Mouse (Mus musculus) forebrain, embryonic 13.5 days (tissue): ENCODE data around the gene Alg3. TPM values are rescaled to one million over a fixed set of nuclear protein-coding genes. Genes with fewer than 3 reads are reported as not detected.

Source experiments
- ATAC-seq: fragments of 200-750 bp; cut with Nextera tagmentation; 2 replicates; pipeline ENCODE4 v1.8.0; 2017
- H3K27ac ChIP-seq: fragments of 300-500 bp; sonication (generic); 2 replicates; pipeline ENCODE4 v1.5.1; 2015; ENCODE audit warnings: inconsistent platforms, mild to moderate bottlenecking, moderate library complexity
- H3K27me3 ChIP-seq: fragments of 300-500 bp; sonication (generic); 2 replicates; pipeline ENCODE4 v1.6.1; 2015; ENCODE audit warnings: mild to moderate bottlenecking, inconsistent platforms
- H3K36me3 ChIP-seq: fragments of 300-500 bp; sonication (generic); 2 replicates; pipeline ENCODE4 v1.6.1; 2015; ENCODE audit warnings: mild to moderate bottlenecking, inconsistent platforms; ENCODE audit not compliant: poor library complexity, severe bottlenecking
- H3K4me1 ChIP-seq: fragments of 300-500 bp; sonication (generic); 2 replicates; pipeline ENCODE4 v1.6.1; 2015; ENCODE audit warnings: inconsistent platforms
- H3K4me2 ChIP-seq: fragments of 300-500 bp; sonication (generic); 2 replicates; pipeline ENCODE4 v1.6.1; 2015; ENCODE audit warnings: inconsistent platforms, mild to moderate bottlenecking, moderate library complexity
- H3K4me3 ChIP-seq: fragments of 300-500 bp; sonication (generic); 2 replicates; pipeline ENCODE4 v1.5.1; 2015; ENCODE audit warnings: mild to moderate bottlenecking, inconsistent platforms
- H3K9ac ChIP-seq: fragments of 300-500 bp; sonication (generic); 2 replicates; pipeline ENCODE4 v1.6.1; 2015; ENCODE audit warnings: mild to moderate bottlenecking, inconsistent platforms
- H3K9me3 ChIP-seq: fragments of 300-500 bp; sonication (generic); replicated peaks from 2 replicates; pipeline ENCODE4 v1.6.1; 2016; ENCODE audit warnings: inconsistent platforms
- WGBS: fragments of 180-500 bp; shearing (Covaris S2); methylation state at CpG from one replicate; pipeline ENCODE4 v1.1.7; 2015; 5-methylcytosine and 5-hydroxymethylcytosine counted together
- polyA plus RNA-seq: library from polyadenylated mRNA; unstranded; fragments of >200 nt; fragmentation: Nextera tagmentation; extraction: Ambion mirVana; gene quantifications from 2 replicates; pipeline ENCODE4 v1.2.1, GENCODE M21; 2015

Gene Alg3
- polyA plus RNA-seq, 1 experiment from 2014 or later: 36.6 TPM

GRCm38 (mm10) chr16:20628871-20629391 lies 17.4 kb upstream of the Alg3 start:
- 47% methylated on average over 11 of the region's 11 CpGs for WGBS
- H3K9me3 ChIP-seq: no peaks in the 10 kb centered on the region
- peak overlapping the region; percentile 95 for H3K4me2 ChIP-seq
- H3K36me3 ChIP-seq: peaks cover 9% of the 10 kb centered on the region; the same call in 1 of the 2 replicates
- H3K27ac ChIP-seq: no peak overlapping the region; the same call in 1 of the 2 replicates
- ATAC-seq: peak; percentile 78
- H3K4me3 ChIP-seq: peak overlapping the region; percentile 64
- peaks cover 18% of the 10 kb centered on the region for H3K4me1 ChIP-seq
- H3K27me3 ChIP-seq: no peaks in the 10 kb centered on the region
- no peak overlapping the region for H3K9ac ChIP-seq

DNA sequence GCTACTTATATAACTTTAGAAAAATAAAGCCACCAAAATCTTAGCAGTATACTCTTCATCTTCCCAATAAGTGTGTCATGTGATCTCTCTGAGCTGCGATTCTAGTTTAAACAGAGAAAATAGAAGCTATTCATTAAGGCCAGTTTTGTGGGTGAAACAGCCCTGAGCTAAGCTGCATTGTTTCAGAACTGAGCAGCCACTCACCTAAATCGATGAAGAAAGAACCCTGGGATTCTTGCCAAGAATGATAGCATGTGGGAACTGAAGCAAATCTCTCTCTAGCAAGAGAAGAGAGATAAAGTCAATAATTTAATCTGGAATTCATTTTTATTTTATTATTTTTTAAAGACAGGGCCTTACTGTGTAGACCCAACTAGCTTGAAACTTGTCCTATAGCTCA lies 11.7 kb upstream of the Alg3 start:
- no peak for ATAC-seq
- Histone ChIP-seq H3K4me1 (peaks cover 37% of the 10 kb centered on the region), H3K4me2 (no peak overlapping the region), H3K27ac (no peak overlapping the region), H3K36me3 (0 out of 2 replicates have a peak, but pooled peaks cover 1% of the 10 kb centered on the region), H3K27me3 (no peaks in the 10 kb centered on the region), H3K9ac (no peak overlapping the region), H3K4me3 (no peak overlapping the region), H3K9me3 (no peaks in the 10 kb centered on the region)
- 20% methylated on average over 2 of the region's 2 CpGs for WGBS

DNA sequence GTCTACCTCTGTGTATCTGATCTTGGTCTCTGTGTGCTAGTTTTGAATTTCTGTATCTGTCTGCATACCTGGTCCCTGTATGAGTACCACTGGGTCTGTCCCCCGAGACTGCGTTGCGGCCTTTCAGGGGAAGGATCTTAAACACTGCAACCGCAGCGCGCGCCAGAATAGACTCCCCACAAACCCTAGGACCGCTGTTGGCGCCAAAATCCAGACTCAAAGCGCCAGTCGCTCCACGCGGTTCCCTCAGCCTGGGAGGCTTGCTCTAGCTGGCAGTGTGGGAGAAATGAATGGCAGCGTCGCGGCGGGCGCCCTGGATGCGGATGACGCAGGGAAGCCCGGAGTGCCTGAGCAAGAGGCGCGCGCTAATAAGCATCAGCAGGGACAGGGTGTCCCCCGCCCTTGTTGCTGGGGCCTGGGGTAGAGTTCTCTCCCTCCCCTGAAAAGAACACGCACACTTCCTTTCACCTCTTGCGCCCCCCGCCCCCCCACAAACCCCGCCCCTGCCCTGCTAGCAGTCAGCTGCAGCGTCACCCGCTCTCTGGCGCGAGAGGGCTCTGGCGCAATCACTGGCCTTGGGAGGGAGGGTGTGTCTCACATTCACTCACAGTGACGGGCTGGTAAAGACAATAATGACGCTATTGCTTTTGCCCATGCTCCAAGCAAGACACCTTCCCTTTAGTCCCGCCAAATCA lies 10.6 kb upstream of the Alg3 start:
- WGBS: under 1% methylated on average over 31 of the region's 37 CpGs

DNA sequence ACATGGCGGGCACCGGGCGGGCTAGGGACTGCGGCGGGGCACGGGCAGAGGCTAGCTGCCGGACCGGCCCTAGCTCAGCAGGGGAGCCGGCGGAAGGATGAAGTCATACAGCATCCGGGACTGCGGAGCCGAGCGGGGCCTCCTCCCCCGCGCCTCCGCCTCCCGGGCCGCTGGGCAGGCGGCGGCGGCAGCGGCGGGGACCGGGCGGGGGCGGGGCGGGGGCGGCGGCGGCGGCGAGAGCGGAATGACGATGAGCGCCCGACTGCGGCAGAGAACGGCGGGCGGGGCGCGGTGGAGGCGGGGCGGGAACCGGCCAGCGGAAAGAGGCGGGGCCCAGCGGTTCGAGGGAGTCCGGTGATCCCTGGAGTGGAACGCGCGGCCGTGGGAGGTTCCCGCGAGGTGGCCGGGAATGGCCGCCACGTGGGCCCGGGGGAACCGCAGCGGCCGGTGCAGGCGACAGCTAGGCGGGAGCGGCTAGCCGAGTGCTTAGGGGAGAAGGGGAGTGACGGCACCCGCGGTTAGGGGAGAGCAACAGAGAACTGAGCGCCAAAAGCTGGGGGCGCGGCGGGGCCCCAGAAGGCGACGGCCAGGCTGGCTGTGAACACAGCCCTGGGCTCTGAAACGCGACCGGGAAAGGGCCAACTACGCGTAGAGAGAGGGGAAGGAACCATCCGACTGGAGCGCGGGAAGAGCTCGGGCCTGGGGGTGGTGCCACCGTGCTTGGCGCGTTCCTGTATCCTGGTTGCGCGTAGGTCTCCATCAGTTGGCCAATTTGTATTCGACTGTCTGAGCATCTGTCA lies 9.9 kb upstream of the Alg3 start, which contains the start of gene Camk2n2:
Camk2n2 (minus strand) TSS at position 97 of the 800 bp plus-strand sequence.
- Histone ChIP-seq H3K4me1 (peaks cover 37% of the 10 kb centered on the region), H3K27ac (peak within 1 kb of the TSS; percentile 94), H3K4me2 (peak within 1 kb of the TSS; percentile 78), H3K9me3 (no peaks in the 10 kb centered on the region), H3K36me3 (peaks cover 11% of the 10 kb centered on the region; the same call in 1 of the 2 replicates), H3K4me3 (peak within 1 kb of the TSS; percentile 70), H3K27me3 (no peaks in the 10 kb centered on the region), H3K9ac (peak within 1 kb of the TSS; percentile 81)
- under 1% methylated on average over 76 of the region's 92 CpGs for WGBS
- ATAC-seq: peak; percentile 61

More for the DNA sequence above, 10.6 kb upstream of the Alg3 start:
- peak overlapping the region; percentile 81 for H3K9ac ChIP-seq
- H3K36me3 ChIP-seq: peaks cover 11% of the 10 kb centered on the region; the same call in 1 of the 2 replicates
- peak overlapping the region; percentile 78 for H3K4me2 ChIP-seq
- peak overlapping the region; percentile 70 for H3K4me3 ChIP-seq
- peaks cover 37% of the 10 kb centered on the region for H3K4me1 ChIP-seq
- H3K27ac ChIP-seq: peak overlapping the region; percentile 94
- H3K27me3 ChIP-seq: no peaks in the 10 kb centered on the region
- peak; percentile 71 for ATAC-seq
- H3K9me3 ChIP-seq: no peaks in the 10 kb centered on the region

DNA sequence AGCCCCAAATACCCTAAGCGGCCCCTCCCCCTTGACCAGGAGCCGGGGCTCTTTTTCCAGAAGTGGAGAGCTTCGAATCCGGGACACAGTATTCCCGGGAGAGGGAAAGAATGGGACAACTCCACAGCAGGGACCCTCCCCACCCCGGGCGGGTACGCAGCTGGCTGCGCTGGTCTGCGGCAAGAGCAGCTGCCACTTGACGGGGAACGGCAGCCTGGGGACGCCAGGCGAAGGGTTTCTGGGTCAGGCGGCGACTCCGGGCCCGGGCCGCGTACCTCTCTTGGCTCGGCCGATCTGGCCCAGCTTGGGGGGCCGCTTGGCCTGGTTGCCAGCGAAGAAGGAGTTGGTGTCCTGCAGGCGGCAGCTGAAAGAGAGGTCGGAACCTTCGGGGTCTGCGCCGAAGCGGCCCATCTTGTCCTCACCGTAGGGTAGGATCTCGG lies 9.2 kb upstream of the Alg3 start:
- Histone ChIP-seq H3K27me3 (no peaks in the 10 kb centered on the region), H3K4me1 (peaks cover 37% of the 10 kb centered on the region), H3K36me3 (peaks cover 11% of the 10 kb centered on the region; the same call in 1 of the 2 replicates), H3K4me3 (peak overlapping the region; percentile 70), H3K4me2 (peak overlapping the region; percentile 78), H3K9me3 (no peaks in the 10 kb centered on the region), H3K27ac (peak overlapping the region; percentile 94), H3K9ac (peak overlapping the region; percentile 81)
- under 1% methylated on average over 32 of the region's 32 CpGs for WGBS
- ATAC-seq: peak; percentile 19

DNA sequence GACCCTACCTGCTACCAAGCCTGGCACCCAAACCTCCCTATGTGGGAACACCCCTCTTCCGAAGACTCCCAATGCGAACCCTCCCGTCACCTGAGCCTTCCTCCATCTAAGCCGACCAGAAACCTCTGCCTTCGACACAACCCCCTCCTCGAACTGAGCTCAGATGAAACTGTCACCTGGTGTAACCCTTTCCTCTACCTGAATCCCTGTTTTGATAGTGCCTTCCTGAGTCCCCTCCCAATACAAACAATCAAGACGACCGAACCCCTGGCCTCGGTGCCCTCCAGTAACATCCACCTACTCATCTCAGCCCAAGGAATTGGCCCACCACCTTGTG lies 8.8 kb upstream of the Alg3 start:
- Histone ChIP-seq H3K36me3 (peaks cover 11% of the 10 kb centered on the region; the same call in 1 of the 2 replicates), H3K9ac (peak overlapping the region; percentile 81), H3K9me3 (no peaks in the 10 kb centered on the region), H3K4me3 (peak overlapping the region; percentile 70), H3K27me3 (no peaks in the 10 kb centered on the region), H3K27ac (peak overlapping the region; percentile 94), H3K4me1 (peaks cover 37% of the 10 kb centered on the region), H3K4me2 (peak overlapping the region; percentile 78)
- no peak for ATAC-seq
- WGBS: 0% methylated on average over 9 of the region's 9 CpGs

GRCm38 (mm10) chr16:20619541-20620398 lies 8.2 kb upstream of the Alg3 start:
- Histone ChIP-seq H3K9ac (peak overlapping the region; percentile 81), H3K4me1 (peaks cover 37% of the 10 kb centered on the region), H3K4me2 (peak overlapping the region; percentile 78), H3K4me3 (peak overlapping the region; percentile 70), H3K9me3 (no peaks in the 10 kb centered on the region), H3K27ac (peak overlapping the region; percentile 94), H3K36me3 (peaks cover 11% of the 10 kb centered on the region; the same call in 1 of the 2 replicates), H3K27me3 (no peaks in the 10 kb centered on the region)
- ATAC-seq: peak; percentile 19
- WGBS: 2% methylated on average over 72 of the region's 83 CpGs

GRCm38 (mm10) chr16:20610501-20611356 lies 806 bp downstream of the Alg3 start:
- H3K4me3 ChIP-seq: peak overlapping the region; percentile 77
- peak overlapping the region; percentile 77 for H3K27ac ChIP-seq
- H3K36me3 ChIP-seq: peaks cover 28% of the 10 kb centered on the region
- H3K4me2 ChIP-seq: peak overlapping the region; percentile 71
- H3K4me1 ChIP-seq: peaks cover 23% of the 10 kb centered on the region
- H3K27me3 ChIP-seq: no peaks in the 10 kb centered on the region
- no peaks in the 10 kb centered on the region for H3K9me3 ChIP-seq
- H3K9ac ChIP-seq: peak overlapping the region; percentile 89
- ATAC-seq: peak; percentile 76
- WGBS: under 1% methylated on average over 28 of the region's 28 CpGs

- ATAC-seq: peak; percentile 34; the same call in 1 of the 2 replicates
- Histone ChIP-seq H3K4me3 (no peak overlapping the region), H3K4me2 (no peak overlapping the region), H3K27ac (0 out of 2 replicates have a peak overlapping the region, but pooled peaks have one; percentile 54), H3K4me1 (peaks cover 23% of the 10 kb centered on the region), H3K36me3 (peaks cover 46% of the 10 kb centered on the region), H3K27me3 (no peaks in the 10 kb centered on the region), H3K9ac (peak overlapping the region; percentile 12; the same call in 1 of the 2 replicates), H3K9me3 (no peaks in the 10 kb centered on the region)
- WGBS: 65% methylated on average over 9 of the region's 9 CpGs
These were observed 6.8 kb downstream of the Alg3 start for GRCm38 (mm10) chr16:20604705-20605104.

- Histone ChIP-seq H3K27ac (no peak overlapping the region), H3K27me3 (no peaks in the 10 kb centered on the region), H3K4me3 (no peak overlapping the region), H3K9me3 (no peaks in the 10 kb centered on the region), H3K4me2 (no peak overlapping the region), H3K36me3 (peaks cover 19% of the 10 kb centered on the region), H3K9ac (0 out of 2 replicates have a peak overlapping the region, but pooled peaks have one; percentile 3), H3K4me1 (peaks cover 11% of the 10 kb centered on the region)
- ATAC-seq: no peak
- WGBS: 73% methylated on average over 5 of the region's 5 CpGs
These were observed 11.0 kb downstream of the Alg3 start for GRCm38 (mm10) chr16:20600511-20600910.
